Mouse (Mus musculus) intestine, embryonic 16.5 days (tissue): Measurements from ENCODE around the gene 1700014D04Rik. TPM values are rescaled to one million over a fixed set of nuclear protein-coding genes. Genes with fewer than 3 reads are reported as not detected.
"Not testable (repeated sequence)": the region's sequence is repeated elsewhere in the genome, so short reads cannot be mapped to it uniquely, and the experiment has no call there.

Experiments
- ATAC-seq: fragments of 200-750 bp; cut with Nextera tagmentation; 2 replicates; pipeline ENCODE4 v1.8.0; 2017; ENCODE audit warnings: moderate TSS enrichment, moderate library complexity
- H3K27ac ChIP-seq: fragments of 300-500 bp; sonication (generic); 2 replicates; pipeline ENCODE4 v1.5.1; 2014; ENCODE audit warnings: mild to moderate bottlenecking, low read length
- H3K27me3 ChIP-seq: fragments of 300-500 bp; sonication (generic); replicated peaks from 2 replicates; pipeline ENCODE4 v1.6.1; 2014; ENCODE audit warnings: low read length, control low read depth, mixed read lengths; ENCODE audit not compliant: control insufficient read depth, insufficient read depth
- H3K36me3 ChIP-seq: fragments of 300-500 bp; sonication (generic); 2 replicates; pipeline ENCODE4 v1.6.1; 2014; ENCODE audit warnings: low read length, control low read depth; ENCODE audit not compliant: control insufficient read depth, insufficient read depth
- H3K4me1 ChIP-seq: fragments of 300-500 bp; sonication (generic); 2 replicates; pipeline ENCODE4 v1.6.1; 2014; ENCODE audit warnings: low read length, control low read depth, mixed read lengths; ENCODE audit not compliant: control insufficient read depth, insufficient read depth
- H3K4me2 ChIP-seq: fragments of 300-500 bp; sonication (generic); 2 replicates; pipeline ENCODE4 v1.6.1; 2014; ENCODE audit warnings: low read depth, low read length, control low read depth
- H3K4me3 ChIP-seq: fragments of 300-500 bp; sonication (generic); 2 replicates; pipeline ENCODE4 v1.5.1; 2014; ENCODE audit warnings: mild to moderate bottlenecking, low read length
- H3K9ac ChIP-seq: fragments of 300-500 bp; sonication (generic); 2 replicates; pipeline ENCODE4 v1.6.1; 2014; ENCODE audit warnings: low read depth, low read length
- H3K9me3 ChIP-seq: fragments of 300-500 bp; sonication (generic); 2 replicates; pipeline ENCODE4 v1.6.1; 2016; ENCODE audit warnings: low read length, control low read depth; ENCODE audit not compliant: control insufficient read depth
- WGBS: fragments of 180-500 bp; shearing (Covaris S2); extraction: QIAGEN DNeasy Blood & Tissue Kit; methylation state at CpG from one replicate; pipeline ENCODE4 v1.1.7; 2014; 5-methylcytosine and 5-hydroxymethylcytosine counted together
- polyA plus RNA-seq: library from polyadenylated mRNA; unstranded; fragments of >200 nt; fragmentation: Nextera tagmentation; extraction: Ambion mirVana; gene quantifications from 2 replicates; pipeline ENCODE4 v1.2.1, GENCODE M21; 2015

The 1700014D04Rik gene
- polyA plus RNA-seq, 1 experiment from 2014 or later = not detected

DNA sequence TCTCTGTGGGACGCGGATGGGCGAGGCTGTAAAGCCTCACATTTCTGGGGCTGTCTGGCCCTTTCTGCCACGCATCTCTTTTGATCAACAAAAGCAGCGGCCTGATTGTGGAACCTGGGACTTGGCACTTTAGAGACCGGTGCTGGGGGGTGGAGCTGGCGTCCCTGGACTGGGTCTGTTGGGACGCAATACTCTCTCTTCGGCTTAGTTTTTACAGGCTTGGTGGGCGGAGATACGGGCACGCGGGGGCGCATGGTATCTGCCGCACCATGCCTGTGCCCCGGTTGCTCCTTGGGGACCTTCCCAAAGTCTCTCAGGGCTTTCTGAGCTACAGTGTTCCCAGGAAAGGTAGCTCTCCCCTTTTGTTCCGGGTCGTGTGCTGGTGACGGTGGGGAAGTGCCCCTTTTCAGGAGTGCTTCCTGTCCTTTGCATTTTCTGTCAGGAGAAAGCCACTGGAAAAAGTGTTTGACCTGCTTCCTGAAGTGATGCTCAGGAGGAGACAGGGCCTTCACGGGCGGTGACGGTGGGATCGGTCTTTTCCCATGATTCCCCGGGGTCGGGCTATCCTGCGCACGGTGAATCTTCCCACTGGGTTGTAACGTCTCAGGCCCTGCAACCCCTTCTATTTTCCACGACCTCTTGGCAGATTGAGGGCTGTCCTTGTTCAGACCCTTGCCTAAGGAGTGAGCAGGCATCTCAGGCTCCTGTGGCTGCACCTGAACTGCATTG lies 20.2 kb downstream of the 1700014D04Rik start:
- peak overlapping the region; percentile 5; the same call in 1 of the 2 replicates for H3K9ac ChIP-seq
- no peak overlapping the region for H3K4me3 ChIP-seq

DNA sequence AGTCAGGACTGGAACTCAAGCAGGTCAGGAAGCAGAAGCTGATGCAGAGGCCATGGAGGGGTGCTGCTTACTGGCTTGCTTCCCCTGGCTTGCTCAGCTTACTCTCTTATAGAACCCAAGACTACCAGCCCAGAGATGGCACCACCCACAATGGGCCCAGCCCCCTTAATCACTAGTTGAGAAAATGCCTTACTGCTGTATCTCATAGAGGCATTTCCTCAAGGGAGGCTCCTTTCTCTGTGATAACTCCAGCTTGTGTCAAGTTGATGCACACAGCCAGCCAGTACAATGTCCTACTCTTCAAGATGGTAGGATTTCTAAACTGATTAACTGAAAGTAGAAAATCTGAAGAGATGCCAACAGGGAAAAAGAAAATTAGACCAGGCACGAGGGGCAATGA lies 24.5 kb downstream of the 1700014D04Rik start:
- WGBS = 82% methylated on average over 1 of the region's 1 CpGs
- H3K9me3 ChIP-seq, H3K4me3 ChIP-seq, H3K36me3 ChIP-seq, H3K4me2 ChIP-seq, H3K27ac ChIP-seq, H3K4me1 ChIP-seq, ATAC-seq, H3K27me3 ChIP-seq, H3K9ac ChIP-seq: not testable (repeated sequence)

More for the DNA sequence above, 20.2 kb downstream of the 1700014D04Rik start:
- Histone ChIP-seq H3K27ac (no peak overlapping the region), H3K4me2 (0 out of 2 replicates have a peak overlapping the region, but pooled peaks have one; percentile 2), H3K9me3 (no peaks in the 10 kb centered on the region), H3K4me1 (no peaks in the 10 kb centered on the region), H3K36me3 (no peaks in the 10 kb centered on the region), H3K27me3 (no peaks in the 10 kb centered on the region)
- no peak for ATAC-seq
- 26% methylated on average over 29 of the region's 29 CpGs for WGBS

DNA sequence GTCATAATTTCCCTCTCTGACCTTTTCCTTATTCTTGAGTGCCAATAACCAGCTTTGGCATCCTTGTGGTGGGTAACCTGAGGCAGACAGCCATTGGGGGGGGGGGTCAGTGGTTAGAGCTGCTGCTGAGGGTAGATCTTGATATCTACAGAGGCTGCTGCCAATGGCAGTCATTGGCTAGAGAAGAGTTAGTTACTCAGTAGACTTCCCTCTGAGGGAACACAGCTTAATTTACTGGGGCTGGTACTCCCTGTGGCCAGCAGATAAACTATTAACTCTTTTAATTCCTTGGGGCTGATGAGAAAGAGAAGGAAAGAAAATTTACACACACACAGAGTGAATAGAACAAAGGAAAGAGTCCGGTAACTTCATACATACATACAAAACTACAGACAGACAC lies 27.1 kb downstream of the 1700014D04Rik start:
- no peak overlapping the region for H3K9ac ChIP-seq
- ATAC-seq = no peak
- H3K27me3 ChIP-seq = no peaks in the 10 kb centered on the region
- no peaks in the 10 kb centered on the region for H3K9me3 ChIP-seq
- 94% methylated on average over 1 of the region's 1 CpGs for WGBS
- H3K4me3 ChIP-seq = no peak overlapping the region
- no peaks in the 10 kb centered on the region for H3K36me3 ChIP-seq
- no peak overlapping the region for H3K27ac ChIP-seq
- no peak overlapping the region for H3K4me2 ChIP-seq
- H3K4me1 ChIP-seq = peaks cover 5% of the 10 kb centered on the region; the same call in 1 of the 2 replicates

DNA sequence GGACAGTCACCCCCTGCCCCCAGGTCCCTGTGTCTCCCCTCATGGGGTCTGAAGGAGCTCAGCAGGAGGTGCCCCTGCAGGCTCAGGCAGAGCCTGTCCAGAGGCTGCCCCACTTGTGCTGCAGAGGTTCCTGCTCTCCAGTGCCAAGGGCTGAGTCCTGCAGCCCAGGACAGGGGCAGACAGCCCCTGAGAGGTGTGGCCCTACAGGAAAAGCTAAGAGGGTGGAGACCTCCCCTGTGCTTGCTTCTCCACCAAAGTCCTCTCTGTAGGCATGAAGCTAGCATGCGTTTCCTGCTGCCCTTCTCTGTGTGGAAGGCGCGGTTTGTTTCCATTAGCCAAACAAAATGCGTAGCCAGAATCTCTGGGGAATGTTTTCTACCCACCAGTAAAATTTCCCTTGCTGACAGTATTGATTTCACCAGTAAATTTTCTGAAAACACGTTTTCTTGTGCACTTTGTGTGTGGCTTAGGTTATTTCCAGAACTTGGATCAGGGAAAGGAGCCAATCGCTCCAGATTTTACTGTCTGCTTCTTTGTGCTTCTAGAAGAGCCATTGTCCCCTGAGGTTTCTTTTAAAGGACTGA lies 27.6 kb downstream of the 1700014D04Rik start:
- H3K9ac ChIP-seq, H3K4me1 ChIP-seq, H3K9me3 ChIP-seq, H3K36me3 ChIP-seq, H3K4me2 ChIP-seq, H3K27me3 ChIP-seq, H3K4me3 ChIP-seq, H3K27ac ChIP-seq: not testable (repeated sequence)
- peak; percentile 64; the same call in 1 of the 2 replicates for ATAC-seq
- WGBS = 23% methylated on average over 6 of the region's 6 CpGs

DNA sequence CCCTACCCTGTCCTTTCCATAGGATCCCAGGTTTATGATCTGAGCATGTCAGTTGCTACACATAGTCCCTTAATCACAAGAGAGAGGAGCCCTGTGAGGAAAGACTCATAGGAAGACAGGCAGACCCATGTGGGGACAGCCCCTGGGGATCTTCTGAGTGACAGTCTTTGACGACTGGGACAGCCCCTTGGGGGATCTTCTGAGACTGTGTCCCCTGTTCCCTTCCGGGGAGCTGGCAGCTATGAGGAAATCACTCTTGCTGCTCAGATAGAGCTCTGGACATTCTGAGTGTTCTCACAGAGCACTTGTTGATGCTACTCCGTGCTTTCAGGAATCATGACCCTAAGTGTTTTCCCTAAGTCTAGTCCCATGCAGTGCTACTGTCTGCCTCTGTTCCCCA lies 32.8 kb downstream of the 1700014D04Rik start:
- WGBS = 39% methylated on average over 3 of the region's 3 CpGs

DNA sequence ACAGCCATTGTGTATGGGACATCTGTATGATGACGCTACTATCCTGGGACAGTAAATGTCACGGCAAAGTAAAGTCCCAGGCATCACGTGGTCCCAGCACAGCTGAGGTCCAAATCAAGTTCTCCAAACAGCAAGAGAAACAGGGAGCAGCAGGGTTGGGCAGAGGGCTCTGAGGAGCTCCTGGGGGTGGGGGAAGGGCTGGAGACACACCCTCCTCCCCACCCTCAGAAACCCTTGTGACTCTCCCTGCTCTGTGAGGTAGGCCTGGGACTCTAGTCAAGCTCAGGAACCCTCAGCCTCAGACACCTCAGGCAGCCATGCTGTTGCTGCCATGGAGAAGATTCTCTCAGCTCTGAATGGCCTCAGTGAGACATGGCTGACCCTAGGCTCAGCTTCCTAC lies 34.6 kb downstream of the 1700014D04Rik start, which contains the start of gene Spata31d1b:
Gene Spata31d1b, plus strand, starts transcription at position 301 of the 400 bp plus-strand sequence.
- not testable (repeated sequence) for ATAC-seq
- 65% methylated on average over 3 of the region's 3 CpGs for WGBS

More for the DNA sequence above, 32.8 kb downstream of the 1700014D04Rik start:
- H3K27me3 ChIP-seq = no peaks in the 10 kb centered on the region
- no peaks in the 10 kb centered on the region for H3K36me3 ChIP-seq
- H3K4me1 ChIP-seq = no peaks in the 10 kb centered on the region
- H3K27ac ChIP-seq = no peak overlapping the region
- H3K9me3 ChIP-seq = no peaks in the 10 kb centered on the region
- H3K9ac ChIP-seq = no peak overlapping the region
- H3K4me2 ChIP-seq = no peak overlapping the region
- no peak overlapping the region for H3K4me3 ChIP-seq
- no peak for ATAC-seq

DNA sequence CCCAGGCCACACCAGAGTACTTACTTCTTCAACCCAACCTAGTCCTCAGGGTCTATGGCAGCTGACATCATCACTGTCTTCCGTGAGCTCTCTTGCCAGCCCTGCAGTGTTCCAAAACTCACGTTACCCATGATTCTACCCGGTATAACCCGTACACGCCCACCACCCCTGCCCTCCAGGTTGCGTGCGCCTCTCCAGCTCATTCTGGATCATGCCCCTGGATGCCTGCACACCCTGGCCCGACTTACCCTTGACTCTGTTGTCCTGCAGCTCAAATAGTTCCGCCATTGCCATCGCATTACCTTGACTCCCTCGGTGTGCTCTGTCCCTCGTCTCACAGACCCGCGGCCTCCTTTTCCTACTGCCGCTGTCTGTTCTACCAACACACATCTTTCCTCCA lies 36.3 kb downstream of the 1700014D04Rik start, which contains the start of gene Spata31d1a:
Gene Spata31d1a, minus strand, starts transcription at position 101 of the 400 bp plus-strand sequence.
- Histone ChIP-seq H3K27me3 (no peaks in the 10 kb centered on the region), H3K4me2 (no peak within 1 kb of the TSS), H3K27ac (no peak within 1 kb of the TSS), H3K9me3 (no peaks in the 10 kb centered on the region), H3K9ac (no peak within 1 kb of the TSS), H3K4me1 (no peaks in the 10 kb centered on the region), H3K4me3 (no peak within 1 kb of the TSS), H3K36me3 (no peaks in the 10 kb centered on the region)
- ATAC-seq = no peak
- 91% methylated on average over 15 of the region's 15 CpGs for WGBS

More for the DNA sequence above, 34.6 kb downstream of the 1700014D04Rik start, which contains the start of gene Spata31d1b:
- H3K4me2 ChIP-seq, H3K9me3 ChIP-seq, H3K4me3 ChIP-seq, H3K4me1 ChIP-seq, H3K9ac ChIP-seq, H3K27ac ChIP-seq, H3K27me3 ChIP-seq, H3K36me3 ChIP-seq: not testable (repeated sequence)

DNA sequence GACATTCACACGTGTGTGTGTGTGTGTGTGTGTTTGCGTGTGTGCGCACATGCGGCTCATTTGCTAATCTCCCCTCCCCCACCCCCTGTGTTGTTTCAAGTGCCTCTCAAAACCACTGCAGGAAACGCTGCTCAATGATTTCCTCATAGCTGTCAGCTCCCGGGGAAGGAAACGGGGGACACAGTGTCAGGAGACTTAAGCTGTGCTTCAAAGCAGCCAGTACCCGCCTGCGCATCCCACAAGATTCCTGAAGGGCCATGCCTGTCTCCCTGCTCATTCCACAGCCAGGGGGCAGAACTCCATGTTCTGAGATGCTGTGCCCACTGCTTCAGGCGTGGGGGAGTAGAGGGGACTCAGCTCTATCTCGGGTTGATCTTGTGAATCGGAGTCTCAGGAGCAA lies 42.0 kb downstream of the 1700014D04Rik start:
- H3K9me3 ChIP-seq = no peaks in the 10 kb centered on the region
- no peaks in the 10 kb centered on the region for H3K36me3 ChIP-seq
- H3K4me3 ChIP-seq = no peak overlapping the region
- ATAC-seq = no peak
- H3K4me2 ChIP-seq = no peak overlapping the region
- H3K9ac ChIP-seq = no peak overlapping the region
- H3K27me3 ChIP-seq = no peaks in the 10 kb centered on the region
- H3K4me1 ChIP-seq = peaks cover 3% of the 10 kb centered on the region; the same call in 1 of the 2 replicates
- H3K27ac ChIP-seq = no peak overlapping the region
- 54% methylated on average over 12 of the region's 12 CpGs for WGBS

DNA sequence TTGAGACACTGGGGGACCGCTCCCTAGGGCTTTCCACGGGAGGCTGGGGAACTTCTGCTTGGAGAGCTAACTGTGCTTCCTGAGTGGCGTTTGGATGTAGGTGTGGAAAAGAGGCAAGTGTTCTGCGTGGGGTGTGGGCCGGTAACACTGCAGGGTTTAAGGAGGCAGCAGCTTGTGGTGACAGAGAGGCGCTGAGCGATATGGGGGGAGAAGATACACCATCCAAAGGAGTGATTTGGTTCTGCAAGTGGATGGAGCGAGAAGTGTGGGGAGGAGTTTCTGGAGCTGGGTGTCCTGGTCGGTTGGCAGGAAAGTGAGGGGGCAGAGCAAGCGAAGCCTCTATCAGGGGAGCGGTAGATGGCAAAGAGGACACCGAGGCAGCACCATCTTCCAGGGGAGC lies 43.0 kb downstream of the 1700014D04Rik start:
- 82% methylated on average over 12 of the region's 12 CpGs for WGBS
- H3K27ac ChIP-seq = no peak overlapping the region

More for the DNA sequence above, 43.0 kb downstream of the 1700014D04Rik start:
- no peaks in the 10 kb centered on the region for H3K27me3 ChIP-seq
- peaks cover 3% of the 10 kb centered on the region; the same call in 1 of the 2 replicates for H3K4me1 ChIP-seq
- H3K36me3 ChIP-seq = no peaks in the 10 kb centered on the region
- no peak overlapping the region for H3K9ac ChIP-seq
- no peak for ATAC-seq
- no peak overlapping the region for H3K4me2 ChIP-seq
- no peak overlapping the region for H3K4me3 ChIP-seq
- no peaks in the 10 kb centered on the region for H3K9me3 ChIP-seq
